ENCODE assay signal across 8 mouse cellular contexts in the genomic region with DNA sequence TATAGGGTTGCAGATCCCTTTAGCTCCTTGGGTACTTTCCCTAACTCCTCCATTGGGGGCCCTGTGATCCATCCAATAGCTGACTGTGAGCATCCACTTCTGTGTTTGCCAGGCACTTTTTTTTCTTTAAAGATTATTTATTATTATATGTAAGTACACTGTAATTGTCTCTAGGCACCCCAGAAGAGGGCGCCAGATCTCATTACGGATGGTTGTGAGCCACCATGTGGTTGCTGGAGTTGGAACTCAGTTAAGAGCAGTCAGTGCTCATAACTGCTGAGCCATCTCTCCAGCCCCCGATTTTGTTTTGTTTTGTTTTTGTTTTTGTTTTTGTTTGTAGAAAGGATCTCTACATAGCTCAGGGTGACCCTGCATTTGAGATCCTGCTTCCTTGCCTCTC. TPM values are rescaled to one million over a fixed set of nuclear protein-coding genes. Genes with fewer than 3 reads are reported as not detected.
DNase-seq lines count a peak whose midpoint lies in the region; ATAC-seq and TF ChIP-seq lines count a peak whose summit lies in the region.
"Not testable (repeated sequence)": the region's sequence is repeated elsewhere in the genome, so short reads cannot be mapped to it uniquely, and the experiment has no call there.

No protein-coding gene starts in this region.

- DNase-seq in adrenal gland, postnatal 14 days = peak; percentile 66
- peak; percentile 16 for DNase-seq in heart, postnatal 0 days (ENCODE audit: low spot score)
- peak; percentile 43 to 80 for DNase-seq in kidney, postnatal 36 days
- DNase-seq in lung, postnatal 14 days = peak; percentile 68
- DNase-seq in thymus, postnatal 4 days = peak; percentile 85

- H3K4me2 ChIP-seq in heart, postnatal 0 days (ENCODE audit: low read depth, low read length) = not testable (repeated sequence)

- TF ChIP-seq CTCF in E14TG2a.4 (conservative IDR thresholded peaks at IDR 0.05; ENCODE audit: low read length) = peak; percentile 54
- TF ChIP-seq CTCF in cortical plate, adult 2 months (IDR thresholded peaks at IDR 0.05; ENCODE audit: extremely low read depth, insufficient read depth, low read length) = peak; percentile 23; the same call in 1 of the 2 replicates
- TF ChIP-seq CTCF in heart, postnatal 0 days (IDR thresholded peaks at IDR 0.05; ENCODE audit: low read depth) = peak; percentile 43
- peak; percentile 50; the same call in 1 of the 2 replicates for TF ChIP-seq CTCF in small intestine, adult 2 months (IDR thresholded peaks at IDR 0.05; ENCODE audit: extremely low read depth, insufficient read length, insufficient replicate concordance, low read depth, low read length)

- not testable (repeated sequence) for H3K27ac ChIP-seq in cortical plate, adult 2 months (ENCODE audit: insufficient read depth, low read length); heart, postnatal 0 days (ENCODE audit: low read depth); small intestine, adult 2 months (ENCODE audit: insufficient read depth, low read depth, low read length)

- H3K9me3 ChIP-seq in E14TG2a.4 (ENCODE audit: low read length); heart, postnatal 0 days (replicated peaks; ENCODE audit: control insufficient read depth, low read length): not testable (repeated sequence)

- not testable (repeated sequence) for H3K9ac ChIP-seq in heart, postnatal 0 days (replicated peaks; ENCODE audit: low read depth, low read length)

- H3K27me3 ChIP-seq in E14TG2a.4 (ENCODE audit: insufficient read depth, low read length); heart, postnatal 0 days (ENCODE audit: control insufficient read depth, insufficient read depth, low read length); small intestine, adult 2 months (ENCODE audit: control insufficient read depth, insufficient read depth, low read length): not testable (repeated sequence)

- 48% methylated on average over 3 of the region's 3 CpGs for WGBS in heart, postnatal 0 days
- WGBS in small intestine, adult 2 months = 29% methylated on average over 3 of the region's 3 CpGs

- H3K4me3 ChIP-seq in E14TG2a.4 (replicated peaks; ENCODE audit: low read length); cortical plate, adult 2 months (ENCODE audit: insufficient read depth, low read length); heart, postnatal 0 days (ENCODE audit: low read depth, low read length); small intestine, adult 2 months (ENCODE audit: low read depth, low read length): not testable (repeated sequence)

- TF ChIP-seq POLR2A in cortical plate, adult 2 months (IDR thresholded peaks at IDR 0.05; ENCODE audit: extremely low read depth, insufficient read depth, low read length); small intestine, adult 2 months (IDR thresholded peaks at IDR 0.05; ENCODE audit: low read depth, low read length): not testable (repeated sequence)

- H3K36me3 ChIP-seq in E14TG2a.4 (ENCODE audit: insufficient read depth, low read length); heart, postnatal 0 days (replicated peaks; ENCODE audit: control insufficient read depth, insufficient read depth, low read length); small intestine, adult 2 months (ENCODE audit: control insufficient read depth, insufficient read depth, low read length): not testable (repeated sequence)

- TF ChIP-seq EP300 in heart, postnatal 0 days (IDR thresholded peaks at IDR 0.05; ENCODE audit: low read depth) = not testable (repeated sequence)

- ATAC-seq in heart, postnatal 0 days (ENCODE audit: insufficient read depth, low read depth) = not testable (repeated sequence)

- not testable (repeated sequence) for H3K4me1 ChIP-seq in E14TG2a.4 (replicated peaks; ENCODE audit: low read depth, low read length); cortical plate, adult 2 months (ENCODE audit: control insufficient read depth, insufficient read depth, low read length); heart, postnatal 0 days (ENCODE audit: control insufficient read depth, insufficient read depth); small intestine, adult 2 months (ENCODE audit: control insufficient read depth, insufficient read depth, insufficient read length, low read length)

RNA-seq across cellular contexts. Expression of gene Pik3r3, which starts 24.5 kb away (rescaled TPM):
- total RNA-seq in adrenal gland, postnatal 14 days (2021) = 15.1 and 18.9 TPM in 2 replicates
- polyA plus RNA-seq in cortical plate, adult 2 months (2012; rRNA removed) = 34.6 and 35.3 TPM in 2 replicates
- 7.7 and 8.5 TPM in 2 replicates for total RNA-seq in heart, postnatal 0 days (2014; rRNA removed; ENCODE audit: low replicate concordance)
- polyA plus RNA-seq in heart, postnatal 0 days (2015; fragmentation: Nextera tagmentation; extraction: Ambion mirVana) = 8.0 and 10.3 TPM in 2 replicates
- polyA plus RNA-seq in small intestine, adult 2 months (2012; rRNA removed) = 1.8 and 2.7 TPM in 2 replicates

Comparison
In these comparisons a context has a peak if more than half of its experiments do, and no peak if none do; other contexts are left out.
1. DNase-seq: peak in every context shown above with its lines; median percentile 85 in thymus, postnatal 4 days; 68 in lung, postnatal 14 days; 66 in adrenal gland, postnatal 14 days; 62 in kidney, postnatal 36 days; 16 in heart, postnatal 0 days.